Mouse (Mus musculus): Measurements from ENCODE around the gene Ankrd54. TPM values are rescaled to one million over a fixed set of nuclear protein-coding genes. Genes with fewer than 3 reads are reported as not detected.

Gene Ankrd54
- polyA plus RNA-seq, 1 experiment from 2014 or later: 20.2 TPM

DNA sequence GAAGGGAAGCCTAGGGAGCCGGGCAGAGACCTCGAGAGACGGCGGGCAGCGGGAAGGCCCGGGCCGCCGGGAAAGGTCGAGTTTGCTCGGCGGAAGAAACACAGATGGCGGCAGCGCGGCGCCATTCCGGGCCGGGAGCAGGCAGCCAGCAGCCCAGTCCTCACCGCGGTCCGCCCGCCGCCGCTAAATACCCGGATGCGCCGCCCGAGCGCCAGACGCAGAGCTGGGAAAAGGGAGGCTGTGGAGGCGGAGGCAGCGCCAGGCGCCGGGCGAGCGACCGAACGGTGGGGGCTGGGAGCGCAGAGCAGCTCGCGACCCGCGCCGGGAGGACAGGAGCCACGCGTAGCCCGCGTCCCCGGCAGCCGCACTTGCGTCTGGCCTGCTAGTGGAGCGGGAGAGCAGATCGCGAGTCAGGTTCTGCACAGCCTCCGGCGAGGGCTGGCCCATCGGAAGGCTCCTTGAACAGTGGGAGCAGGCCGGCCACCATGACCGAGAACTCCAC lies 34.4 kb downstream of the Ankrd54 start, which contains the start of gene H1f0:
TSS of gene H1f0 (plus strand) at position 214 of the 502 bp plus-strand sequence.
- Histone ChIP-seq H3K9me3 (ENCODE audit: control insufficient read depth, low read length) (no peaks in the 10 kb centered on the region), H3K4me3 (ENCODE audit: control insufficient read depth in 1 of 2, insufficient read depth in 1 of 2, low read depth in 1 of 2, low read length in 2 of 2) (peak within 1 kb of the TSS; percentile 64 to 81), H3K36me3 (ENCODE audit: control insufficient read depth, insufficient read depth, low read length) (no peaks in the 10 kb centered on the region), H3K4me2 (ENCODE audit: low read length) (peak within 1 kb of the TSS; percentile 97), H3K27me3 (ENCODE audit: control insufficient read depth, insufficient read depth, low read length) (no peaks in the 10 kb centered on the region), H3K9ac (ENCODE audit: low read length) (peak within 1 kb of the TSS; percentile 99), H3K4me1 (ENCODE audit: control insufficient read depth in 2 of 2, insufficient read depth in 2 of 2, low read length in 2 of 2) (peaks cover 24 to 27% of the 10 kb centered on the region in 2 experiments), H3K27ac (replicated peaks in 1 of 2; ENCODE audit: control insufficient read depth in 1 of 2, insufficient read depth in 1 of 2, low read depth in 2 of 2, low read length in 2 of 2) (peak within 1 kb of the TSS; percentile 85 to 95)
- ATAC-seq (ENCODE audit: insufficient number of reproducible peaks, insufficient read depth, low FRiP score, low read depth): peak; percentile 49
- WGBS: 0% methylated on average over 43 of the region's 58 CpGs

DNA sequence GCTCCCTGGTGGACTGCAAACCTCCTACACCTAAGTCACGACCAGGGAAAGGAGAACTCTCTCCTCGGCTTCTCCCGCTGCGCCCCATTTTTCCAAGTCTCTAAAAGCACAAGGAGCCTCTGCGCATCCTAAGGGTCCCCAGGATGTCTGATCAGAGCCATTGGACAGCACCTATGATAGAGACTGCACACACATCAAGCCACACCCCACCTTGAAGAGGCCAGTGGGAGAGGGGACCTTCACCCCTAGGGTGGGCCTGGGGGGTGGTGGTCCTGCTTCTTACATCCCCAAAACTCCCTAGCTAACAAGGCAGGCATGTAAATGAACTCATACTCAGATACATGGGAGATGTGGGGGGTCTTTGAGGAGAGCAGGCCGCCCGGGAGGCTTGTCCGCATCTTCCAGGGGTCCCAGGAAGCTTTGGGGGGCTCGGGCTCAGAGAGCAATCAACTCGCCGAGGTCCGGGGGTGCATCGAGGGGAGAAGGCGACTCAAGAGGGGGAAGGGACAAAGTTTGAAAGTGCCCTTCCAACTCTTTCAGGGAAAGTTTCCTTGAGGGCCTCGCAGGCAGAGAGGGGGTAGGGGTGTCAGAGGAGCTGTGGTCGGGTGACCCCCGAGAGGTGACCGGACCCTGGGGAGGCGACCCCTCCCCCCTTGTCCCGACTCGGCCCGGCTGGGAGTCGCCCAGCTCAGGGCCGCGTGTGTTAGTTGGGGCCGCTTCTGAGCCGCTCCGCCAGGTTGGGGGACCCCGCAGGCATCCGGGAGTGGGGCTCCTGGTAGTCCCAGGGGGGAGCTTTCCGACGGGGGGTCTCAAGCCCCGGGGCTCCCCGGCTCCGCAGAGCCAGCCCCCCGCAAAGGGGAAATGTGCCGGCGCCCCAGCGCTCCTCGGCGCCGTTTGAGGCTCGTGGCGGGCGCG lies 35.1 kb downstream of the Ankrd54 start:
- peak overlapping the region; percentile 64 to 81 for H3K4me3 ChIP-seq (ENCODE audit: control insufficient read depth in 1 of 2, insufficient read depth in 1 of 2, low read depth in 1 of 2, low read length in 2 of 2)
- H3K27me3 ChIP-seq (ENCODE audit: control insufficient read depth, insufficient read depth, low read length): no peaks in the 10 kb centered on the region
- H3K4me1 ChIP-seq (ENCODE audit: control insufficient read depth in 2 of 2, insufficient read depth in 2 of 2, low read length in 2 of 2): peaks cover 29 to 31% of the 10 kb centered on the region in 2 experiments
- no peak for ATAC-seq (ENCODE audit: insufficient number of reproducible peaks, insufficient read depth, low FRiP score, low read depth)
- no peaks in the 10 kb centered on the region for H3K36me3 ChIP-seq (ENCODE audit: control insufficient read depth, insufficient read depth, low read length)
- peak overlapping the region; percentile 85 to 95 for H3K27ac ChIP-seq (replicated peaks in 1 of 2; ENCODE audit: control insufficient read depth in 1 of 2, insufficient read depth in 1 of 2, low read depth in 2 of 2, low read length in 2 of 2)
- peak overlapping the region; percentile 99 for H3K9ac ChIP-seq (ENCODE audit: low read length)
- 5% methylated on average over 45 of the region's 46 CpGs for WGBS
- peak overlapping the region; percentile 97 for H3K4me2 ChIP-seq (ENCODE audit: low read length)
- H3K9me3 ChIP-seq (ENCODE audit: control insufficient read depth, low read length): no peaks in the 10 kb centered on the region

DNA sequence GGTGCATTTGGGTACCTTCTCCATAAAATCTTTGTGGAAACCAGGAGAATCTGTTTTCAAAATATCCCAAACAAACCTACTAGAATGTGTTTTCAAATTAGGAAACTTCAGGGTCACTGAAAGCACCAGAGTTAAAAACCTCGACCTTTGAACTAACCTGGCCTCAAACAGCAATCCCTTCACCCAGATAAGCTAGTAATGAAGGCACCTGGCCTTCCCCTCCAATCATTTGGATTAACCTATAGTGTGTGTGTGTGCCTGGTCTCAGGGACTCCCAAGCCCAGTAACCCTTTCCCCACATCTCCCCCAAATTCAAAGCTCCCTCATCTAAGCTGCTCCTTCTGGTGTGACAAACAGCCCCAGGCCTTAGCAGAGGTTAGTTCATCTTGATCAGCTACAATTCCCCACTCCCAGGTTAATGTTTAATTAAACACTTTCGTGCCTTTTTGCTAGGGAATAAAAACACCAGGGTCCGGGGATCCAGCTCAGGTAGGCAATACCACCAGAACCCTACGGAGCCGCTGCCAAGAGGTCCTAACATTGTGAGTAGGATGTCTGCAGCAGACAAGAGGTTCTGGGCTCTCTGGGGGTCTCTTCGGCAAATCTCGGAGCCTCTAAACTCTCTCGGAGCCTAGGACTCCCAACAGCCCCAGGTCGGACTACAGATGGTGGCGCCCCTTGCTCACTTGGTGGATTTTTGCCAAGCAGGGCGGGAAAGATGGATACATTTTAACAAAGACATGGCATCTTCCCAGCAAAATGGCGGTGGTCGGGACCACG lies 36.0 kb downstream of the Ankrd54 start:
- 51% methylated on average over 14 of the region's 14 CpGs for WGBS
- peak overlapping the region; percentile 97 for H3K4me2 ChIP-seq (ENCODE audit: low read length)

DNA sequence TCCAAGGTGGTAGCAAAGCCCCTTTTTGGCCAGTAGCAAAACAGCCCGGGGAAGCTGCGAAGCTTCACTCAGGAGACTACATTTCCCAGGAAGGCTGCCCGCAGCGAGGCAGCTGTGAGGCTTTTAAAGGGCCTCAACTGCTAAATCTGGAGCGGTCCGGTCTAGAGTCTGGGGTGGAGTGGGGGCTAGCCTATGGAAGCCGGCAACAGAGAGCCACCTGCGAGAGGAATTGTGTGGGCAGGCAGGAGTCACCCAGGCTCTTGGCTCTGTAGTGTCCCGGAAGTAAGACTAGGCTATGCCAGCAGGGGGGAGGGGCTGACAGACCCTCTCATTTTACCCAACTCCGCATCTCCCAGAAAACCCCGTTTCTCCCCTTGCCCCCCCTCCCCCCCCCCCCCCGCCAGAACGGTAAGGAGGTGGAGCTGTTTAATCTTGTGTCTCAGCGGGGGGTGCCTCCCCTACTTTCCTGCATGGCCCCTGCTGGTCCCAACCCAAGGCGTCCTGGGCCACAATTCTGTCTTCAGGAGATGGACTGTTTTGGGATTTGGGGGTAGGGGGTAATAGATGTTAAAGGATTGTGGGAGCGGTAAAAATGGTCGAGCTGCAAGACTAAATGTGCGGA lies 36.9 kb downstream of the Ankrd54 start:
- Histone ChIP-seq H3K4me2 (ENCODE audit: low read length) (peak overlapping the region; percentile 39), H3K9ac (ENCODE audit: low read length) (peak overlapping the region; percentile 2; the same call in 1 of the 2 replicates), H3K4me3 (ENCODE audit: control insufficient read depth in 1 of 2, insufficient read depth in 1 of 2, low read depth in 1 of 2, low read length in 2 of 2) (peak overlapping the region in 1 of 2 experiments; percentile 0; a peak in 1 of 4 replicates), H3K27me3 (ENCODE audit: control insufficient read depth, insufficient read depth, low read length) (no peaks in the 10 kb centered on the region), H3K27ac (replicated peaks in 1 of 2; ENCODE audit: control insufficient read depth in 1 of 2, insufficient read depth in 1 of 2, low read depth in 2 of 2, low read length in 2 of 2) (no peak overlapping the region), H3K4me1 (ENCODE audit: control insufficient read depth in 2 of 2, insufficient read depth in 2 of 2, low read length in 2 of 2) (peaks cover 24 to 26% of the 10 kb centered on the region in 2 experiments), H3K36me3 (ENCODE audit: control insufficient read depth, insufficient read depth, low read length) (no peaks in the 10 kb centered on the region), H3K9me3 (ENCODE audit: control insufficient read depth, low read length) (no peaks in the 10 kb centered on the region)
- 10% methylated on average over 15 of the region's 18 CpGs for WGBS
- no peak for ATAC-seq (ENCODE audit: insufficient number of reproducible peaks, insufficient read depth, low FRiP score, low read depth)

More for the DNA sequence above, 36.0 kb downstream of the Ankrd54 start:
- no peak overlapping the region for H3K27ac ChIP-seq (replicated peaks in 1 of 2; ENCODE audit: control insufficient read depth in 1 of 2, insufficient read depth in 1 of 2, low read depth in 2 of 2, low read length in 2 of 2)
- H3K4me3 ChIP-seq (ENCODE audit: control insufficient read depth in 1 of 2, insufficient read depth in 1 of 2, low read depth in 1 of 2, low read length in 2 of 2): peak overlapping the region; percentile 64 to 81; a peak in 2 of 4 replicates
- no peak for ATAC-seq (ENCODE audit: insufficient number of reproducible peaks, insufficient read depth, low FRiP score, low read depth)
- H3K27me3 ChIP-seq (ENCODE audit: control insufficient read depth, insufficient read depth, low read length): no peaks in the 10 kb centered on the region
- H3K9ac ChIP-seq (ENCODE audit: low read length): no peak overlapping the region
- H3K36me3 ChIP-seq (ENCODE audit: control insufficient read depth, insufficient read depth, low read length): no peaks in the 10 kb centered on the region
- H3K4me1 ChIP-seq (ENCODE audit: control insufficient read depth in 2 of 2, insufficient read depth in 2 of 2, low read length in 2 of 2): peaks cover 29 to 31% of the 10 kb centered on the region in 2 experiments
- H3K9me3 ChIP-seq (ENCODE audit: control insufficient read depth, low read length): no peaks in the 10 kb centered on the region

DNA sequence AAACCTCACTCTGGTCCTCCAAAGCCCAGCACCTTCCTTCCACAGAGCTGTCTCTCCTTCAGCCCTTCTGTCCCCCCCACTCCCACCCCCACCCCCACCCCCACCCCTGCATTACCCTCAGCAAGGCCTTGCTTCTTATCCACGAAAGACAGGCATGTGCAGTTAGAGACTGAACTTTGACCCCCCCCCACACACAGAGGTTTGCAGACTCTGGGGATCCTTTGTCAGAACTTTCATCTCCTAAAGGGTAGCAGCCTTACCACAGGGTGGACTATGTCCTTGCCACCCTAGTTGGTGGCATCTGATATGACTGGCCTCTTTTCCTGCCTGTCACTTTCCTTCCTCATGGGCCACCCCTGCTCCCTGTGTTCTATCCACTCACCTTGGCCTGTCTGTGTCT lies 39.3 kb downstream of the Ankrd54 start:
- H3K4me2 ChIP-seq (ENCODE audit: low read length): no peak overlapping the region
- H3K27ac ChIP-seq (replicated peaks in 1 of 2; ENCODE audit: control insufficient read depth in 1 of 2, insufficient read depth in 1 of 2, low read depth in 2 of 2, low read length in 2 of 2): no peak overlapping the region
- no peak overlapping the region for H3K9ac ChIP-seq (ENCODE audit: low read length)
- 83% methylated on average over 1 of the region's 1 CpGs for WGBS
- no peaks in the 10 kb centered on the region for H3K9me3 ChIP-seq (ENCODE audit: control insufficient read depth, low read length)
- peaks cover 13 to 19% of the 10 kb centered on the region in 2 experiments for H3K4me1 ChIP-seq (ENCODE audit: control insufficient read depth in 2 of 2, insufficient read depth in 2 of 2, low read length in 2 of 2)
- no peaks in the 10 kb centered on the region for H3K27me3 ChIP-seq (ENCODE audit: control insufficient read depth, insufficient read depth, low read length)
- H3K36me3 ChIP-seq (ENCODE audit: control insufficient read depth, insufficient read depth, low read length): no peaks in the 10 kb centered on the region
- ATAC-seq (ENCODE audit: insufficient number of reproducible peaks, insufficient read depth, low FRiP score, low read depth): no peak
- no peak overlapping the region for H3K4me3 ChIP-seq (ENCODE audit: control insufficient read depth in 1 of 2, insufficient read depth in 1 of 2, low read depth in 1 of 2, low read length in 2 of 2)

DNA sequence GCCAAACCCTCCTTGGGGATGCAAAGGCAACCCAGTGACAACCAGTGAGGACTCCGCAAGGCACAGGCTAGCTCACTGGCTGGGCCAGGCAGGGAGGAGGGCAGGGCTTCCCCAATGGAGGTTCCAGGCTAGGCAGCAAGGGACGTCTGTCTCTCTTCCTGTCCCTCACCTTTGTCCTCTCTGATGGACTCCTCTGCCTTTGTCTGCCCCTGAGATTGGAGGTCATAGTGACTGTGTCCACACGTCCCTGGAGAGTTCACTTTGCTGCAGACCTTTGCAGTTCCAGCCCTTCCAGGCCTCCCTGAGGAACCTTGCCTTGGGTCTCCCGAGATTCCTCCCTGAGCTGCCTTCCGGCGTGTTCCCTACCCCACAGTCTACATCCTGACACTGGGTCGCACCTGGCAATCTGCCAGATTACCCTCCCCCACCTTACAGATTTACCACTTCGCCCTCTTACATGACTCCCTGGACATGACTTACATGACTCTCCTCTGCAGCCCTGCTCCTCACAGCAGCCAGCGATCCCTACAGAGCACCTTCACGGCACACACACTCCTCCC lies 39.9 kb downstream of the Ankrd54 start:
- Histone ChIP-seq H3K9me3 (ENCODE audit: control insufficient read depth, low read length) (no peaks in the 10 kb centered on the region), H3K4me2 (ENCODE audit: low read length) (no peak overlapping the region), H3K4me1 (ENCODE audit: control insufficient read depth in 2 of 2, insufficient read depth in 2 of 2, low read length in 2 of 2) (peaks cover 13 to 19% of the 10 kb centered on the region in 2 experiments), H3K36me3 (ENCODE audit: control insufficient read depth, insufficient read depth, low read length) (no peaks in the 10 kb centered on the region), H3K9ac (ENCODE audit: low read length) (0 out of 2 replicates have a peak overlapping the region, but pooled peaks have one; percentile 17), H3K4me3 (ENCODE audit: control insufficient read depth in 1 of 2, insufficient read depth in 1 of 2, low read depth in 1 of 2, low read length in 2 of 2) (no peak overlapping the region), H3K27me3 (ENCODE audit: control insufficient read depth, insufficient read depth, low read length) (no peaks in the 10 kb centered on the region), H3K27ac (replicated peaks in 1 of 2; ENCODE audit: control insufficient read depth in 1 of 2, insufficient read depth in 1 of 2, low read depth in 2 of 2, low read length in 2 of 2) (no peak overlapping the region)
- 48% methylated on average over 10 of the region's 10 CpGs for WGBS
- no peak for ATAC-seq (ENCODE audit: insufficient number of reproducible peaks, insufficient read depth, low FRiP score, low read depth)

DNA sequence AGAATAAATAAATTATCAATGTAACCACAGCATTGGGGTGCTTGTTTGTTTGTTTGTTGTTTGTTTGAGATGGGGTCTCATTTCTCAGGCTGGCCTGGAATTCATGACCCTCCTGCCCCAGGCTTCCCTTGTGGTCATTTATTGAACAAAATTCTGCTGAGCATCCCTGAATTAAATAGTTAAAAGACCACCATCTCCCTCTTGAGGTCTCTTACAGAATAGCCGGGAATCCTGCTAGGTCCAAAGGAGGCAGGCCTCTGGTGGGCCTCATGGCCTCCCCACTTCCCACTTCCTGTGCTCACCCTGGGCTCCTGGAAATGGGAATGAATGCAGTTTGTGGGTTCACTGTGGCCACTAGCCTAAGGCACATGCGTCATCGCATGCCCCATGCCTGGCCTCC lies 43.8 kb downstream of the Ankrd54 start:
- Histone ChIP-seq H3K4me1 (ENCODE audit: control insufficient read depth in 2 of 2, insufficient read depth in 2 of 2, low read length in 2 of 2) (peaks cover 4 to 5% of the 10 kb centered on the region in 2 experiments), H3K36me3 (ENCODE audit: control insufficient read depth, insufficient read depth, low read length) (no peaks in the 10 kb centered on the region), H3K4me2 (ENCODE audit: low read length) (no peak overlapping the region), H3K27me3 (ENCODE audit: control insufficient read depth, insufficient read depth, low read length) (no peaks in the 10 kb centered on the region), H3K27ac (replicated peaks in 1 of 2; ENCODE audit: control insufficient read depth in 1 of 2, insufficient read depth in 1 of 2, low read depth in 2 of 2, low read length in 2 of 2) (no peak overlapping the region), H3K4me3 (ENCODE audit: control insufficient read depth in 1 of 2, insufficient read depth in 1 of 2, low read depth in 1 of 2, low read length in 2 of 2) (no peak overlapping the region), H3K9me3 (ENCODE audit: control insufficient read depth, low read length) (no peaks in the 10 kb centered on the region), H3K9ac (ENCODE audit: low read length) (no peak overlapping the region)
- no peak for ATAC-seq (ENCODE audit: insufficient number of reproducible peaks, insufficient read depth, low FRiP score, low read depth)
- 57% methylated on average over 3 of the region's 3 CpGs for WGBS
